Mouse (Mus musculus) ES-E14 (cell line): Measurements from ENCODE around the gene Fhit.

Experiments used
- CHD2 ChIP-seq: IDR thresholded peaks from 2 replicates; pipeline ENCODE4 v1.6.1; 2014; ENCODE audit warnings: mild to moderate bottlenecking, low read depth, low read length, inconsistent platforms
- HCFC1 ChIP-seq: IDR thresholded peaks from 2 replicates; pipeline ENCODE4 v1.6.1; 2012; ENCODE audit warnings: low read length, inconsistent platforms, borderline replicate concordance; ENCODE audit not compliant: insufficient read depth
- MAFK ChIP-seq: IDR thresholded peaks from 2 replicates; pipeline ENCODE4 v1.6.1; 2014; ENCODE audit warnings: mild to moderate bottlenecking, low read depth, low read length, inconsistent platforms; ENCODE audit not compliant: insufficient read depth
- ZC3H11A ChIP-seq: IDR thresholded peaks from 2 replicates; pipeline ENCODE4 v1.6.1; 2012; ENCODE audit warnings: low read depth, mild to moderate bottlenecking, inconsistent platforms, low read length, borderline replicate concordance
- ZNF384 ChIP-seq: IDR thresholded peaks from 2 replicates; pipeline ENCODE4 v1.6.1; 2012; ENCODE audit warnings: low read depth, low read length, inconsistent platforms

- no peak for TF ChIP-seq CHD2
- TF ChIP-seq HCFC1: no peak
- TF ChIP-seq ZC3H11A: no peak
- no peak for TF ChIP-seq ZNF384
- no peak for TF ChIP-seq MAFK
Measured at GRCm38 (mm10) chr14:9696004-9696403, 1465.8 kb downstream of the Fhit start.
